29 mouse cellular contexts compared by ENCODE assay signal in the genomic region with DNA sequence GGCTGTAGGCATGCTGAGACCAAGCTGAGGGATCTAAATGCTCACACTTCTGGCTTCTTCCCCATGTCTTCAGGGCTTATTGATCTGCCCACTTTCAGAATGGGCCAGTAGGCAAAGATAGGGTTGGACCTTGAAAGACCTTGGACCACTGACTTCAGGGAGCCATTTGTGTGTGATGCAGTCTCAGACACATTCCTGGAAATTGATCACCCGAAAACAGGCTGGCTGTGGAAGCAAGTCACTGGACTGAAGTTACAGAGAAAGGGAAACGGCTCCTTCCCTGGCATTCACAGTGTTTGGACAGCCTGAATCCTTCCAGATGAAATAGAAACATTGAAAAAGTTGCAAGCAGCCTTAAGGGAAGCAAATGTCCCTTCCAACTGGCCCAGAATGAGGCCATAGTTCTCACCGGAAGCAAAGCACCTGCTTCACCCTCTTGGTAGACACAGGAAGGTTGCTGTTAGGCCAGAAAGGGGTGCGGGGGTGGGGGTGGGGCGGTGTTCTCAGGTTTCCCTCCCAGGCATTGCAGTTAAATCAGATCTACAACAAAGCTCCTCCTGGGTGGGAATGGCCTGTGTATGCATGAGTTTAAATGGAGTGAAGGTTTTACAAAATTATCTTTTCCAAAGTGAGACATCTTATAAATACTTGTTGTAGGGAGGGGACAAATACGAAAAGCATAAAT. TPM values are rescaled to one million over a fixed set of nuclear protein-coding genes. Genes with fewer than 3 reads are reported as not detected.
DNase-seq lines count a peak whose midpoint lies in the region; ATAC-seq lines count a peak whose summit lies in the region.
"Had no signal": no experiment of that assay in that cellular context is flagged by ENCODE, and none has a peak within 500 bp of the region (broad histone marks: within the 10 kb centered on the region; RNA-seq: fewer than 3 reads in every experiment).

No protein-coding gene starts in this region.

- intact Hi-C loops in heart, postnatal 10 days (cut with DNase I), result no loop called here

- H3K9ac ChIP-seq in hindbrain, embryonic 11.5 days (ENCODE audit: low read depth, low read length), result no peak overlapping the region
- peak overlapping the region; percentile 5; the same call in 1 of the 2 replicates for H3K9ac ChIP-seq in kidney, embryonic 16.5 days (replicated peaks; ENCODE audit: low read length)
- H3K9ac ChIP-seq in forebrain, embryonic 12.5 days, result no peak overlapping the region
- H3K9ac ChIP-seq: forebrain, embryonic 13.5 days; heart, embryonic 15.5 days; intestine, embryonic 15.5 days; limb, embryonic 13.5 days; liver, embryonic 13.5 days; midbrain, embryonic 12.5 days; neural tube, embryonic 15.5 days had no signal

- H3K27ac ChIP-seq in hindbrain, embryonic 10.5 days, result peak overlapping the region; percentile 5; the same call in 1 of the 2 replicates
- no peak overlapping the region for H3K27ac ChIP-seq in hindbrain, embryonic 11.5 days (ENCODE audit: low read depth, low read length)
- H3K27ac ChIP-seq in kidney, embryonic 16.5 days (ENCODE audit: low read length), result peak overlapping the region; percentile 92
- H3K27ac ChIP-seq in heart, embryonic 10.5 days, result no peak overlapping the region
- no peak overlapping the region for H3K27ac ChIP-seq in forebrain, embryonic 12.5 days
- H3K27ac ChIP-seq: forebrain, embryonic 13.5 days; gastrocnemius, adult 2 months; heart, embryonic 15.5 days; intestine, embryonic 15.5 days; layer of hippocampus, adult 2 months; limb, embryonic 13.5 days; liver, embryonic 13.5 days; midbrain, embryonic 12.5 days; neural tube, embryonic 15.5 days had no signal

- no peak overlapping the region for H3K4me3 ChIP-seq in hindbrain, embryonic 10.5 days
- no peak overlapping the region for H3K4me3 ChIP-seq in hindbrain, embryonic 11.5 days (ENCODE audit: low read depth, low read length)
- H3K4me3 ChIP-seq in kidney, embryonic 16.5 days (ENCODE audit: low read length), result no peak overlapping the region
- H3K4me3 ChIP-seq in heart, embryonic 10.5 days, result no peak overlapping the region
- H3K4me3 ChIP-seq in forebrain, embryonic 12.5 days (replicated peaks), result no peak overlapping the region
- H3K4me3 ChIP-seq: forebrain, embryonic 13.5 days; gastrocnemius, adult 2 months; heart, embryonic 15.5 days; intestine, embryonic 15.5 days; layer of hippocampus, adult 2 months; limb, embryonic 13.5 days; liver, embryonic 13.5 days; midbrain, embryonic 12.5 days; neural tube, embryonic 15.5 days had no signal

- peaks cover 11% of the 10 kb centered on the region; the same call in 1 of the 2 replicates for H3K27me3 ChIP-seq in hindbrain, embryonic 10.5 days (ENCODE audit: insufficient read depth, poor library complexity, severe bottlenecking)
- H3K27me3 ChIP-seq in hindbrain, embryonic 11.5 days (ENCODE audit: control insufficient read depth, insufficient read depth, low read length), result no peaks in the 10 kb centered on the region
- H3K27me3 ChIP-seq in kidney, embryonic 16.5 days (ENCODE audit: insufficient read depth, low read length), result no peaks in the 10 kb centered on the region
- H3K27me3 ChIP-seq in heart, embryonic 10.5 days (ENCODE audit: insufficient read depth, poor library complexity, severe bottlenecking), result peaks cover 9% of the 10 kb centered on the region
- no peaks in the 10 kb centered on the region for H3K27me3 ChIP-seq in forebrain, embryonic 12.5 days
- H3K27me3 ChIP-seq: forebrain, embryonic 13.5 days; heart, embryonic 15.5 days; intestine, embryonic 15.5 days; limb, embryonic 13.5 days; neural tube, embryonic 15.5 days had no signal

- peaks cover 14% of the 10 kb centered on the region for H3K4me1 ChIP-seq in hindbrain, embryonic 10.5 days (replicated peaks)
- 0 out of 2 replicates have a peak, but pooled peaks cover 2% of the 10 kb centered on the region for H3K4me1 ChIP-seq in hindbrain, embryonic 11.5 days (replicated peaks; ENCODE audit: control insufficient read depth, insufficient read depth, low read length)
- peaks cover 21% of the 10 kb centered on the region for H3K4me1 ChIP-seq in kidney, embryonic 16.5 days (ENCODE audit: insufficient read depth, low read length)
- peaks cover 14% of the 10 kb centered on the region; the same call in 1 of the 2 replicates for H3K4me1 ChIP-seq in heart, embryonic 10.5 days
- peaks cover 6% of the 10 kb centered on the region for H3K4me1 ChIP-seq in forebrain, embryonic 12.5 days

- DNase-seq in hindbrain, embryonic 10.5 days (ENCODE audit: low spot score), result no peak
- no peak for DNase-seq in hindbrain, embryonic 11.5 days (ENCODE audit: low spot score)
- DNase-seq in kidney, adult 18-20 months, result peak; percentile 15
- DNase-seq in heart, embryonic 10.5 days (ENCODE audit: low spot score), result no peak
- no peak for DNase-seq in heart, postnatal 10 days
- no peak for DNase-seq in lung, postnatal 10 days
- DNase-seq: adrenal gland, postnatal 14 days; cerebellum, adult 9-10 months; gastrocnemius, adult 2 months; heart, postnatal 4 days; layer of hippocampus, postnatal 36 days; liver, embryonic 13.5 days; lung, adult 2 months; right cerebral cortex, postnatal 14 days; spleen, adult 18-20 months; thymus, postnatal 14 days had no signal

- 0 out of 2 replicates have a peak, but pooled peaks cover 3% of the 10 kb centered on the region for H3K9me3 ChIP-seq in hindbrain, embryonic 10.5 days
- H3K9me3 ChIP-seq in hindbrain, embryonic 11.5 days (ENCODE audit: control insufficient read depth, low read length), result no peaks in the 10 kb centered on the region
- peaks cover 4% of the 10 kb centered on the region; the same call in 1 of the 2 replicates for H3K9me3 ChIP-seq in kidney, embryonic 16.5 days (ENCODE audit: low read length)
- no peaks in the 10 kb centered on the region for H3K9me3 ChIP-seq in heart, embryonic 10.5 days
- no peaks in the 10 kb centered on the region for H3K9me3 ChIP-seq in forebrain, embryonic 12.5 days
- H3K9me3 ChIP-seq: forebrain, embryonic 13.5 days; heart, embryonic 15.5 days; intestine, embryonic 15.5 days; limb, embryonic 13.5 days; neural tube, embryonic 15.5 days had no signal

- no peak overlapping the region for H3K4me2 ChIP-seq in hindbrain, embryonic 11.5 days (replicated peaks; ENCODE audit: low read depth, low read length)
- H3K4me2 ChIP-seq in kidney, embryonic 16.5 days (replicated peaks; ENCODE audit: low read depth, low read length), result no peak overlapping the region; the same call in 1 of the 2 replicates
- H3K4me2 ChIP-seq in forebrain, embryonic 12.5 days, result no peak overlapping the region
- H3K4me2 ChIP-seq: forebrain, embryonic 13.5 days; heart, embryonic 15.5 days; intestine, embryonic 15.5 days; limb, embryonic 13.5 days; liver, embryonic 13.5 days; midbrain, embryonic 12.5 days; neural tube, embryonic 15.5 days had no signal

- WGBS in hindbrain, embryonic 10.5 days, result 63% methylated on average over 6 of the region's 6 CpGs
- 62% methylated on average over 6 of the region's 6 CpGs for WGBS in hindbrain, embryonic 11.5 days
- WGBS in kidney, embryonic 16.5 days, result 38% methylated on average over 6 of the region's 6 CpGs
- WGBS in heart, embryonic 10.5 days, result 55% methylated on average over 6 of the region's 6 CpGs
- 61% methylated on average over 6 of the region's 6 CpGs for WGBS in forebrain, embryonic 12.5 days

- no peaks in the 10 kb centered on the region for H3K36me3 ChIP-seq in hindbrain, embryonic 10.5 days
- no peaks in the 10 kb centered on the region for H3K36me3 ChIP-seq in hindbrain, embryonic 11.5 days (ENCODE audit: control insufficient read depth, insufficient read depth, low read length)
- no peaks in the 10 kb centered on the region for H3K36me3 ChIP-seq in kidney, embryonic 16.5 days (ENCODE audit: insufficient read depth, low read length)
- H3K36me3 ChIP-seq in heart, embryonic 10.5 days, result no peaks in the 10 kb centered on the region
- H3K36me3 ChIP-seq in forebrain, embryonic 12.5 days (replicated peaks), result no peaks in the 10 kb centered on the region
- H3K36me3 ChIP-seq: G1E; heart, embryonic 15.5 days; intestine, embryonic 15.5 days; limb, embryonic 13.5 days; liver, embryonic 13.5 days; midbrain, embryonic 12.5 days; neural tube, embryonic 15.5 days had no signal

- ATAC-seq in hindbrain, embryonic 11.5 days (ENCODE audit: low FRiP score), result no peak
- ATAC-seq in kidney, embryonic 16.5 days (ENCODE audit: low FRiP score, low TSS enrichment), result peak; percentile 64
- no peak for ATAC-seq in forebrain, embryonic 12.5 days (ENCODE audit: low FRiP score)
- ATAC-seq: forebrain, embryonic 13.5 days; hindbrain, embryonic 16.5 days; intestine, embryonic 15.5 days had no signal

RNA-seq across cellular contexts. Expression of gene Fbln7, which starts 25.2 kb away (rescaled TPM):
- 2.8 and 3.1 TPM in 2 replicates for polyA plus RNA-seq in hindbrain, embryonic 10.5 days (2016; fragmentation: Nextera tagmentation; extraction: Ambion mirVana)
- polyA plus RNA-seq in hindbrain, embryonic 11.5 days (2014; fragmentation: Nextera tagmentation; extraction: Ambion mirVana), result 2.1 TPM in 2 replicates
- polyA plus RNA-seq in kidney, embryonic 16.5 days (2015; fragmentation: Nextera tagmentation; extraction: Ambion mirVana), result 8.1 TPM in 2 replicates
- polyA plus RNA-seq in heart, embryonic 10.5 days (2016; fragmentation: Nextera tagmentation; extraction: Ambion mirVana), result 1.5 and 1.9 TPM in 2 replicates
- 1 to 10 TPM in 1 of 2 experiments, under 1 TPM in 1; 0.82 to 1.1 TPM for total RNA-seq in heart, postnatal 10 days (2021)
- polyA plus RNA-seq in forebrain, embryonic 12.5 days (2016; fragmentation: Nextera tagmentation; extraction: Ambion mirVana), result 1.5 and 1.9 TPM in 2 replicates
- total RNA-seq: common myeloid progenitor, adult 5-6 weeks; megakaryocyte, adult 5-6 weeks had no signal
- polyA plus RNA-seq: G1E had no signal

RNA-seq across cellular contexts. Expression of gene Zc3h8, which starts 55.9 kb away (rescaled TPM):
- 6.8 and 8.5 TPM in 2 replicates for polyA plus RNA-seq in hindbrain, embryonic 10.5 days (2016; fragmentation: Nextera tagmentation; extraction: Ambion mirVana)
- 9.4 and 10.6 TPM in 2 replicates for polyA plus RNA-seq in hindbrain, embryonic 11.5 days (2014; fragmentation: Nextera tagmentation; extraction: Ambion mirVana)
- 7.9 and 8.2 TPM in 2 replicates for polyA plus RNA-seq in kidney, embryonic 16.5 days (2015; fragmentation: Nextera tagmentation; extraction: Ambion mirVana)
- polyA plus RNA-seq in heart, embryonic 10.5 days (2016; fragmentation: Nextera tagmentation; extraction: Ambion mirVana), result 6.9 and 7.8 TPM in 2 replicates
- total RNA-seq in heart, postnatal 10 days (2021), result 1 to 10 TPM; 3.2 to 3.5 TPM
- polyA plus RNA-seq in forebrain, embryonic 12.5 days (2016; fragmentation: Nextera tagmentation; extraction: Ambion mirVana), result 8.7 and 10.5 TPM in 2 replicates

Comparison
In these comparisons a context has a peak if more than half of its experiments do, and no peak if none do; other contexts are left out.
1. H3K27ac ChIP-seq: peak in hindbrain, embryonic 10.5 days (single experiment) and kidney, embryonic 16.5 days (single experiment); none in hindbrain, embryonic 11.5 days (single experiment), heart, embryonic 10.5 days (single experiment) and forebrain, embryonic 12.5 days (single experiment).